Mouse (Mus musculus): ENCODE results near the gene Vmn2r17. TPM values are rescaled to one million over a fixed set of nuclear protein-coding genes. Genes with fewer than 3 reads are reported as not detected.

Vmn2r17 gene
- not detected for total RNA-seq (2021)
- long read RNA-seq, experiment 1: 0 reads
- long read RNA-seq, experiment 2: 0 reads

DNA sequence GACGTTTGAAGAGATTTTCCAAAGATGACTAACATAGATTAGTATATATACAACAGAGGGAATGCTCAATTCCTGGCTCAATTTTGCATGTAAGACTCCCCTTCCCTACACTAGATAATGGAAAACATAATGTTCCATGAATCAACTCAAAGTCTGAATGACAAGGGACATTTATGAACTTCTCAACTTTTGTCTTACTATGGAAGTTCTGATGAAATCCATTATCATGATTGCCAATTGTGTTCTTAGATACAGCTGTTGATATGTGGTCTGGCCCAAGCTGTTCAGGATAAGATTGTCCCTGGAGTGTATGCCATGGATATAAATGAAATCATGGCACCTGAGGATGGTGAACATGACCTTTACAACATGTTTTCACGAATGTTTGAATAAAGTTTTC lies at the start of gene Vmn2r17:
Vmn2r17 (plus strand) TSS at position 301 of the 400 bp plus-strand sequence.
- DNase-seq (ENCODE audit: low spot score in 2 of 2): no peak

DNA sequence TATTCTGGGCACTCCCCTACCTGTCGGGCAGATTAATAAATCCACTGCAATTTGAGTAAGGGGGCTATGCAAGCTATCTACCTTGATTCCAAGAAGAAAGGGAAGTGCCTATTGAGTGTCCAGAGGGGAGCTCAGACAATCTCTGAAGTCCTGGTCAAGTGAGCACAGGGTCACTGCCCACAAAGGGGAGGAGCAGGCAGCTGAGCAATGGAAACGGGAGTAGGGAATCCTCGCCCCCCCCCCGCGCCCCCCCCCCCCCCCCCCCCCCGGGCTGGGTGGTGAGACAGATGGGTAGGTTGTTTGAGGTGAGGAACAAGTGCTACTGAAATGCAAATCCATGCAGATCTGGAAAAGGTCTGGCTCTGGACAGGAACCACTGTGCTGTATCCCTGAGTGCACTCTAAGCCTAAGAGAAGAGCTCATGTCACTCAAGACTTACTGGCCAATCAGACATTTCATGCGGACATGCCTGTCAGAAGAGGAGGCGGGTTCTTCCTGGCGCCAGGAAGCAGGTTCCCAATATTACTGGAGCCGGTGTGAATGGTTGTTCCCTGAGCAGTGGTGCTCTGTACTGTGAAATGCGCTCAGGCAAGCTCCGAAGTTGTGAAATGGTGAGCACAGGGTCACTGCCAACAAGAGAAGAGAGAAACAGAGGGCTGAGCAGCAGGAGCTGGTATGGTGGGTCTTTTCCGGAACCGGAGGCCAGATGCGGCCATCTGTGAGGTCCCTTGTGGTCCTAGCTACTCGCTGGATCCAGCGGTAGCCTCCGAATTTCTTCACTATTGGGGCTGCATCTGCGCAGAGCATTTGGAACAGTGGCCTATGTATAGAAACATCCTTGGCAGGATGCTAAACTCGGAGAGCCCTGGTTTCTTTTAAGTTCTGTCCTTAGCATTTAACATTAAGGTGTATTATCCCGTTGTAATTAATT lies 47.4 kb downstream of the Vmn2r17 start:
- DNase-seq (ENCODE audit: low spot score in 2 of 2): no peak

DNA sequence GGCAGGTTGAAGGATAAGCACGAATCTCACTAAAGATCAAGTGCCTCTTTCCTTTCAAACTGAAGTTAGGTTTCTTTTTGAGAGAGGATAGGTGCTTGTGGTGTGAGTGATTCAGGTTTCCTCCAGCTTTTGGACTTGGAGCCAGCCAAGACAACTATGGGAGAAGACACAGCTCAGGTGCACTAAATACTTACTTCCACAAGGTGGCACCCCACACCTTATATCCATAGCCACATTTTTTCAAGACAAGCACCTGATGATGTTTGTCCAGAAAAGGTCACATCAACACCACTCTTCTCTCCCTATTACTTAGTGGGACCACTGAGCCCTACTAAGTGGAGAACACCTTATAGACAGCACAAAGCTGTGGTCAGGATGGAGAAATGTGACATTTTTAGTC lies 87.2 kb downstream of the Vmn2r17 start:
- DNase-seq (ENCODE audit: low spot score in 2 of 2): no peak

Other genes starting within 250 kb of the Vmn2r17 start
- not detected for gene Vmn2r13, start 227.5 kb upstream of the Vmn2r17 start, total RNA-seq (2021)
- not detected for gene Vmn2r14, start 195.0 kb upstream of the Vmn2r17 start, total RNA-seq (2021)
- gene Vmn2r15, start 122.0 kb upstream of the Vmn2r17 start, total RNA-seq (2021): not detected
- not detected for gene Vmn2r16, start 89.5 kb upstream of the Vmn2r17 start, total RNA-seq (2021)
- gene Crlf2, start 139.3 kb downstream of the Vmn2r17 start, total RNA-seq (2021): 10 to 100 TPM; 13.6 to 18.0 TPM